Mouse (Mus musculus): ENCODE data around the gene Akap12. TPM values are rescaled to one million over a fixed set of nuclear protein-coding genes. Genes with fewer than 3 reads are reported as not detected.

Gene Akap12
- polyA plus RNA-seq, 1 experiment, result 0.01 TPM

GRCm38 (mm10) chr10:4250681-4251080, 15.5 kb upstream of the Akap12 start:
- Histone ChIP-seq H3K4me1 (ENCODE audit: control insufficient read depth) (peaks cover 8% of the 10 kb centered on the region), H3K27me3 (ENCODE audit: control insufficient read depth) (no peaks in the 10 kb centered on the region), H3K36me3 (ENCODE audit: control insufficient read depth) (no peaks in the 10 kb centered on the region), H3K9me3 (ENCODE audit: control insufficient read depth, low read length) (peaks cover 3% of the 10 kb centered on the region; the same call in 1 of the 2 replicates), H3K4me3 (replicated peaks) (no peak overlapping the region)
- TF ChIP-seq GATA1 (IDR thresholded peaks at IDR 0.05; ENCODE audit: low read length) (no peak), TAL1 (IDR thresholded peaks at IDR 0.05; ENCODE audit: low read length) (no peak)

DNA sequence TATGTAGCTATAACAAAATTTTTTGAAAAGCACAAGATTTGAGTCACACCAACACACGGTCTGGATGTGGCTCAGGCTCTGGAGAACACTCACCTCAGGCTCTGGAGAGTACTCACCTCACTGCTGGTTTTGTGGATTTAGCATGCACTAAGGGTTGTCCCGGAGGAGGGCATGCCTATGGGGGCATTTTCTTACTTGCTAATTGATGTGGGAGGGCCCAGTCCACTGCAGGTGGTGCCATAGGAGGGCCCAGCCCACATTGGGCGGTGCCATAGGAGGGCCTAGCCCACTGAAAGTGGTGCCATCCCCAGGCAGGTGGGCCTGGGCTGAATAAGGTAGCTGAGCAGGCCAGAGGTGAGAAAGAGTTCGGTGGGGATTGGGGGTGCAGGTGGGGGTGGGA, 12.6 kb upstream of the Akap12 start:
- Histone ChIP-seq H3K4me1 (ENCODE audit: control insufficient read depth) (peaks cover 8% of the 10 kb centered on the region), H3K4me3 (replicated peaks) (no peak overlapping the region), H3K9me3 (ENCODE audit: control insufficient read depth, low read length) (peaks cover 3% of the 10 kb centered on the region; the same call in 1 of the 2 replicates), H3K36me3 (ENCODE audit: control insufficient read depth) (no peaks in the 10 kb centered on the region), H3K27me3 (ENCODE audit: control insufficient read depth) (no peaks in the 10 kb centered on the region)
- TF ChIP-seq GATA1 (IDR thresholded peaks at IDR 0.05; ENCODE audit: low read length) (no peak), TAL1 (IDR thresholded peaks at IDR 0.05; ENCODE audit: low read length) (no peak)

DNA sequence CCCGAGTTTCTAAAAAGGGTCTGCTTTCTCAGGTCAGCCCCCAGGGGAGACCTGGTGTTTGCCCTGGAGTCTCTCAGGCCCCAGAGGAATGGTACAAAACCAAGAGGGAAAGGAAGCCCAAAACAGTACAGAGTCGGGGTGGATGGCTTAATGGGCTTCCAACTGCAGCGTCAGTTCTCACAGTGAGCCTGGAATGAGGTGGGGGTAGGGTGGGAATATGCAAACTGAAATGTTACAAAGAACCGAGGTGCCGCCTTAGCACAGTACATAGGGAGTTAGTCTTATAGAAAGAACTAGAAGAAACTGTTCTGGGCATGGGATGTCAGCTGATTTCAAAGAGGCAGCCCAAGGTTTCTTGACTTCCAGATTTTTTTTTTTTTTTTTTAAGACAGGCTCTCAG, 11.7 kb upstream of the Akap12 start:
- H3K36me3 ChIP-seq (ENCODE audit: control insufficient read depth), result no peaks in the 10 kb centered on the region
- no peak overlapping the region for H3K4me3 ChIP-seq (replicated peaks)
- H3K9me3 ChIP-seq (ENCODE audit: control insufficient read depth, low read length), result peaks cover 3% of the 10 kb centered on the region; the same call in 1 of the 2 replicates
- no peaks in the 10 kb centered on the region for H3K27me3 ChIP-seq (ENCODE audit: control insufficient read depth)
- TF ChIP-seq GATA1 (IDR thresholded peaks at IDR 0.05; ENCODE audit: low read length) (no peak), TAL1 (IDR thresholded peaks at IDR 0.05; ENCODE audit: low read length) (no peak)
- peaks cover 8% of the 10 kb centered on the region for H3K4me1 ChIP-seq (ENCODE audit: control insufficient read depth)

- H3K4me3 ChIP-seq (replicated peaks), result no peak overlapping the region
- peaks cover 10% of the 10 kb centered on the region for H3K27me3 ChIP-seq (ENCODE audit: control insufficient read depth)
- H3K36me3 ChIP-seq (ENCODE audit: control insufficient read depth), result no peaks in the 10 kb centered on the region
- H3K4me1 ChIP-seq (ENCODE audit: control insufficient read depth), result no peaks in the 10 kb centered on the region
- no peak for TF ChIP-seq TAL1 (IDR thresholded peaks at IDR 0.05; ENCODE audit: low read length)
- no peak for TF ChIP-seq GATA1 (IDR thresholded peaks at IDR 0.05; ENCODE audit: low read length)
- H3K9me3 ChIP-seq (ENCODE audit: control insufficient read depth, low read length), result no peaks in the 10 kb centered on the region
Observed at GRCm38 (mm10) chr10:4260925-4261324, 5.3 kb upstream of the Akap12 start.

DNA sequence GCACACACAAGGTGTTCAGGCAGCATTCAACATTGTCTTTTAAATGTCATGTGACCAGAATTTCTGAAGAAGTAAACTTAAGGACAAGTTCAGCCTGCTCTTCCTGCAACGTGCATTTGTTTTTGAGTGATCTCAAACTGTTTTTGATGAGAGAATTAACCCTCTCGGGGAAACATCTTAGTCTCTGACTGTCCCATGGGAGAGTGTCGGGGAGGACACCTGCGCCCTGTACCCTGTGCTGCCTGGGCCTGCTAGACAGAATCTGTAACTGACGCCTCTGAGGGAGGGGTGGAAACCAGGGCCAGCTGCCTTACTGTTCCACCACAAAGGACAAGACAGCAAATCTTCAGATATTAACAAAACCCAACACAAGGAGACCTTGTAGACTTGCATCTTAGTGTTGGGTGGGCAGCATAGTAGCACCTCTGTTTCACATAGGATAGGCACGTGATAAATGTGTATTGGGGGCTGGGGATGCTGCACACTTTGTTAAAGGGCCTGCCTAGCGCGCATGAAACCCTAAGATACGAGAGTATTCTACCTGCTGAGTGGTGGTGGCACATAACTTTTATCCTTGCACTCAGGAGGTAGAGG, 4.7 kb upstream of the Akap12 start:
- Histone ChIP-seq H3K9me3 (ENCODE audit: control insufficient read depth, low read length) (no peaks in the 10 kb centered on the region), H3K4me3 (replicated peaks) (no peak overlapping the region), H3K36me3 (ENCODE audit: control insufficient read depth) (no peaks in the 10 kb centered on the region), H3K27me3 (ENCODE audit: control insufficient read depth) (peaks cover 15% of the 10 kb centered on the region), H3K4me1 (ENCODE audit: control insufficient read depth) (no peaks in the 10 kb centered on the region)
- TF ChIP-seq GATA1 (IDR thresholded peaks at IDR 0.05; ENCODE audit: low read length) (no peak), TAL1 (IDR thresholded peaks at IDR 0.05; ENCODE audit: low read length) (no peak)

DNA sequence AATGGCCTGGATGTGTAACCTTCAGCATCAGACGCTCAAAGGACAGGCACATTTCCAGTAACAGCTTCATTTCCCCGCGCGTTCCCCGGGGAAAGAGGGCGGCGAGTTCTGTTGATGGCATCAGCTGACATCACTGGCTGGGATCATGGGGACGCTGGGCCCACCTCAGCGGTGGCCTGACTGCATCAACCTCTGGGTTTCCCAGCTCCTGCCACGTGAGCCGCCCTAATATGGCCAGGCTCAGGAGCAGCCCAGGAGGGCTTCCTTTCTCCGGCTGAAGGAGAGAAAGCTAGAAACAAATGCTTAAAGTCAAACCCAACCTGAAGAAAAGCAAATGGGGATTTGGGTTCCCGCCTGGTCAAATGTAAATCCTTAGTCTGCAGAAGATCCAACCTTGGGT, 539 bp upstream of the Akap12 start:
- peaks cover 33% of the 10 kb centered on the region for H3K27me3 ChIP-seq (ENCODE audit: control insufficient read depth)
- TF ChIP-seq TAL1 (IDR thresholded peaks at IDR 0.05; ENCODE audit: low read length) (no peak), GATA1 (IDR thresholded peaks at IDR 0.05; ENCODE audit: low read length) (no peak)
- H3K36me3 ChIP-seq (ENCODE audit: control insufficient read depth), result no peaks in the 10 kb centered on the region
- H3K4me1 ChIP-seq (ENCODE audit: control insufficient read depth), result no peaks in the 10 kb centered on the region
- H3K4me3 ChIP-seq (replicated peaks), result no peak overlapping the region
- no peaks in the 10 kb centered on the region for H3K9me3 ChIP-seq (ENCODE audit: control insufficient read depth, low read length)

- Histone ChIP-seq H3K36me3 (ENCODE audit: control insufficient read depth) (no peaks in the 10 kb centered on the region), H3K27me3 (ENCODE audit: control insufficient read depth) (peaks cover 33% of the 10 kb centered on the region), H3K4me3 (replicated peaks) (no peak overlapping the region), H3K9me3 (ENCODE audit: control insufficient read depth, low read length) (no peaks in the 10 kb centered on the region), H3K4me1 (ENCODE audit: control insufficient read depth) (no peaks in the 10 kb centered on the region)
- TF ChIP-seq GATA1 (IDR thresholded peaks at IDR 0.05; ENCODE audit: low read length), result no peak
- TF ChIP-seq TAL1 (IDR thresholded peaks at IDR 0.05; ENCODE audit: low read length), result no peak
Observed at GRCm38 (mm10) chr10:4266931-4267310, 741 bp downstream of the Akap12 start.

- H3K9me3 ChIP-seq (ENCODE audit: control insufficient read depth, low read length), result no peaks in the 10 kb centered on the region
- TF ChIP-seq GATA1 (IDR thresholded peaks at IDR 0.05; ENCODE audit: low read length) (no peak), TAL1 (IDR thresholded peaks at IDR 0.05; ENCODE audit: low read length) (no peak)
- no peaks in the 10 kb centered on the region for H3K36me3 ChIP-seq (ENCODE audit: control insufficient read depth)
- no peaks in the 10 kb centered on the region for H3K4me1 ChIP-seq (ENCODE audit: control insufficient read depth)
- peaks cover 33% of the 10 kb centered on the region for H3K27me3 ChIP-seq (ENCODE audit: control insufficient read depth)
- no peak overlapping the region for H3K4me3 ChIP-seq (replicated peaks)
Observed at GRCm38 (mm10) chr10:4267481-4267880, 1.3 kb downstream of the Akap12 start.

- TF ChIP-seq TAL1 (IDR thresholded peaks at IDR 0.05; ENCODE audit: low read length) (no peak), GATA1 (IDR thresholded peaks at IDR 0.05; ENCODE audit: low read length) (no peak)
- no peak overlapping the region for H3K4me3 ChIP-seq (replicated peaks)
- H3K36me3 ChIP-seq (ENCODE audit: control insufficient read depth), result no peaks in the 10 kb centered on the region
Observed at GRCm38 (mm10) chr10:4268140-4268539, 2.0 kb downstream of the Akap12 start.

GRCm38 (mm10) chr10:4275572-4275971, 9.4 kb downstream of the Akap12 start:
- Histone ChIP-seq H3K4me1 (ENCODE audit: control insufficient read depth) (no peaks in the 10 kb centered on the region), H3K4me3 (replicated peaks) (no peak overlapping the region), H3K27me3 (ENCODE audit: control insufficient read depth) (no peaks in the 10 kb centered on the region), H3K9me3 (ENCODE audit: control insufficient read depth, low read length) (no peaks in the 10 kb centered on the region), H3K36me3 (ENCODE audit: control insufficient read depth) (no peaks in the 10 kb centered on the region)
- no peak for TF ChIP-seq GATA1 (IDR thresholded peaks at IDR 0.05; ENCODE audit: low read length)
- TF ChIP-seq TAL1 (IDR thresholded peaks at IDR 0.05; ENCODE audit: low read length), result no peak

More at GRCm38 (mm10) chr10:4268140-4268539, 2.0 kb downstream of the Akap12 start:
- Histone ChIP-seq H3K9me3 (ENCODE audit: control insufficient read depth, low read length) (no peaks in the 10 kb centered on the region), H3K4me1 (ENCODE audit: control insufficient read depth) (no peaks in the 10 kb centered on the region), H3K27me3 (ENCODE audit: control insufficient read depth) (peaks cover 33% of the 10 kb centered on the region)

All from erythroblast, embryonic 14.5 days (primary cell).